In genomic region chr7:112816016-112816415, GRCm38 (mm10) we compare ENCODE assay signal across 25 mouse cellular contexts.
DNase-seq lines count a peak whose midpoint lies in the region; ATAC-seq and TF ChIP-seq lines count a peak whose summit lies in the region.
"Had no signal": no experiment of that assay in that cellular context is flagged by ENCODE, and none has a peak within 500 bp of the region (broad histone marks: within the 10 kb centered on the region; RNA-seq: fewer than 3 reads in every experiment).

No protein-coding gene starts in this region.

- TF ChIP-seq CTCF in gastrocnemius, adult 2 months (IDR thresholded peaks at IDR 0.05), result no peak
- TF ChIP-seq CTCF in kidney, adult 2 months (conservative IDR thresholded peaks at IDR 0.05; ENCODE audit: insufficient read depth, insufficient read length, low read depth, low read length), result no peak

- no peaks in the 10 kb centered on the region for H3K27me3 ChIP-seq in heart, embryonic 16.5 days (ENCODE audit: control insufficient read depth, insufficient read depth, low read length)
- no peaks in the 10 kb centered on the region for H3K27me3 ChIP-seq in kidney, adult 2 months (replicated peaks; ENCODE audit: control insufficient read depth, insufficient read depth, low read length)
- H3K27me3 ChIP-seq: forebrain, embryonic 13.5 days; heart, embryonic 12.5 days; hindbrain, embryonic 15.5 days had no signal

- 44% methylated on average over 5 of the region's 5 CpGs for WGBS in heart, embryonic 16.5 days
- WGBS in kidney, adult 2 months, result 29% methylated on average over 5 of the region's 5 CpGs

- peak overlapping the region; percentile 28; the same call in 1 of the 2 replicates for H3K27ac ChIP-seq in gastrocnemius, adult 2 months
- H3K27ac ChIP-seq in heart, embryonic 16.5 days (ENCODE audit: low read length), result peak overlapping the region; percentile 24; the same call in 1 of the 2 replicates
- peak overlapping the region; percentile 49 for H3K27ac ChIP-seq in kidney, adult 2 months (ENCODE audit: insufficient read depth, low read depth, low read length)
- H3K27ac ChIP-seq: forebrain, embryonic 10.5 days; forebrain, embryonic 13.5 days; hindbrain, embryonic 10.5 days; hindbrain, embryonic 15.5 days had no signal

- no peak for TF ChIP-seq POLR2A in kidney, adult 2 months (IDR thresholded peaks at IDR 0.05; ENCODE audit: low read depth, low read length)

- H3K36me3 ChIP-seq in heart, embryonic 16.5 days (ENCODE audit: control insufficient read depth, insufficient read depth), result no peaks in the 10 kb centered on the region
- H3K36me3 ChIP-seq in kidney, adult 2 months (ENCODE audit: control insufficient read depth, insufficient read depth, low read length), result no peaks in the 10 kb centered on the region
- H3K36me3 ChIP-seq: hindbrain, embryonic 15.5 days had no signal

- no peak overlapping the region for H3K9ac ChIP-seq in heart, embryonic 16.5 days (ENCODE audit: low read length)
- H3K9ac ChIP-seq: forebrain, embryonic 13.5 days; heart, embryonic 12.5 days; hindbrain, embryonic 15.5 days had no signal

- no peaks in the 10 kb centered on the region for H3K9me3 ChIP-seq in heart, embryonic 16.5 days (replicated peaks; ENCODE audit: control insufficient read depth, low read length)
- H3K9me3 ChIP-seq: forebrain, embryonic 10.5 days; forebrain, embryonic 13.5 days; heart, embryonic 12.5 days; hindbrain, embryonic 10.5 days; hindbrain, embryonic 15.5 days had no signal

- DNase-seq in gastrocnemius, adult 2 months, result no peak
- DNase-seq in gastrocnemius, postnatal 36 days, result no peak
- DNase-seq in heart, postnatal 14 days, result no peak
- peak; percentile 51 for DNase-seq in kidney, adult 2 months
- DNase-seq in kidney, adult 11 months, result no peak
- DNase-seq in retina, postnatal 1 day, result peak; percentile 57
- DNase-seq in retina, embryonic 14.5 days (ENCODE audit: low spot score), result no peak
- DNase-seq: adrenal gland, adult 8-10 months; adrenal gland, postnatal 25 days; cerebellum, adult 18-20 months; cerebellum, adult 9-10 months; cerebellum, postnatal 14 days; gastrocnemius, postnatal 14 days; heart, adult 18-20 months; heart, postnatal 10 days had no signal

- H3K4me2 ChIP-seq in heart, embryonic 16.5 days (ENCODE audit: low read depth, low read length), result no peak overlapping the region
- H3K4me2 ChIP-seq: forebrain, embryonic 13.5 days; heart, embryonic 12.5 days; hindbrain, embryonic 15.5 days had no signal

- H3K4me3 ChIP-seq in gastrocnemius, adult 2 months, result no peak overlapping the region
- H3K4me3 ChIP-seq in heart, embryonic 16.5 days (ENCODE audit: low read length), result no peak overlapping the region
- no peak overlapping the region for H3K4me3 ChIP-seq in kidney, adult 2 months (ENCODE audit: insufficient read depth, low read depth, low read length)
- H3K4me3 ChIP-seq: forebrain, embryonic 10.5 days; forebrain, embryonic 13.5 days; heart, embryonic 12.5 days; hindbrain, embryonic 10.5 days; hindbrain, embryonic 15.5 days had no signal

- ATAC-seq in heart, embryonic 16.5 days (replicated peaks; ENCODE audit: extremely low read depth, insufficient read depth, low FRiP score), result no peak
- ATAC-seq: activated CD4-positive, CD25-positive, alpha-beta regulatory T cell, adult 4 months; forebrain, embryonic 13.5 days; forebrain, embryonic 16.5 days; inflammation-experienced regulatory T-cells, adult 6 months; intestine, embryonic 16.5 days had no signal

- peaks cover 19% of the 10 kb centered on the region for H3K4me1 ChIP-seq in heart, embryonic 16.5 days (ENCODE audit: control insufficient read depth, insufficient read depth, low read length)
- H3K4me1 ChIP-seq in kidney, adult 2 months (ENCODE audit: control insufficient read depth, insufficient read depth, low read length), result peaks cover 28% of the 10 kb centered on the region

- intact Hi-C loops in gastrocnemius, adult 2 months (cut with DNase I), result loop anchor here (5.0 kb wide), 1 partner anchor 46 kb away; no protein-coding TSS in a partner anchor
- intact Hi-C loops in gastrocnemius, postnatal 36 days (cut with DNase I), result no loop called here
- intact Hi-C loops in heart, postnatal 14 days (cut with DNase I), result no loop called here

Comparison
In these comparisons a context has a peak if more than half of its experiments do, and no peak if none do; other contexts are left out.
1. DNase-seq: peak in kidney, adult 2 months (single experiment) and retina, postnatal 1 day (single experiment); none in gastrocnemius, adult 2 months (single experiment), gastrocnemius, postnatal 36 days (0 of 2), heart, postnatal 14 days (0 of 2), kidney, adult 11 months (single experiment) and retina, embryonic 14.5 days (single experiment).
2. Peak in every context shown above with its lines, with median percentiles within 50 percentile points of each other: H3K27ac ChIP-seq.